Mouse (Mus musculus): Measurements from ENCODE around the gene Zfp654. TPM values are rescaled to one million over a fixed set of nuclear protein-coding genes. Genes with fewer than 3 reads are reported as not detected.

Gene Zfp654
- polyA plus RNA-seq (2014; fragmentation: Nextera tagmentation; extraction: Ambion mirVana) = 7.3 and 7.8 TPM in 2 replicates

GRCm38 (mm10) chr16:64851563-64852362 lies at the start of gene Zfp654, which contains the start of gene Cggbp1:
Gene Zfp654 (minus strand): TSS chr16:64851652.
Gene Cggbp1 (plus strand): TSS chr16:64851996.
- WGBS = 1% methylated on average over 74 of the region's 85 CpGs
- Histone ChIP-seq H3K4me2 (peak within 1 kb of the TSS; percentile 84), H3K4me1 (replicated peaks; ENCODE audit: control insufficient read depth, insufficient read depth, low read length) (peaks cover 7% of the 10 kb centered on the region), H3K9ac (ENCODE audit: low read depth, low read length) (peak within 1 kb of the TSS; percentile 92), H3K9me3 (ENCODE audit: control insufficient read depth, low read length) (no peaks in the 10 kb centered on the region), H3K36me3 (ENCODE audit: control insufficient read depth, insufficient read depth, low read length) (peaks cover 12% of the 10 kb centered on the region), H3K27me3 (replicated peaks; ENCODE audit: control insufficient read depth, insufficient read depth, low read length) (no peaks in the 10 kb centered on the region), H3K4me3 (ENCODE audit: low read depth, low read length) (peak within 1 kb of the TSS; percentile 95), H3K27ac (ENCODE audit: low read depth, low read length) (peak within 1 kb of the TSS; percentile 96)
- ATAC-seq (replicated peaks; ENCODE audit: low FRiP score) = peak; percentile 99
- DNase-seq (ENCODE audit: low spot score) = peak; percentile 100

GRCm38 (mm10) chr16:64899084-64899483 lies 47.6 kb upstream of the Zfp654 start:
- ATAC-seq (replicated peaks; ENCODE audit: low FRiP score) (no peak), DNase-seq (ENCODE audit: low spot score) (no peak)
- Histone ChIP-seq H3K9me3 (ENCODE audit: control insufficient read depth, low read length) (no peaks in the 10 kb centered on the region), H3K9ac (ENCODE audit: low read depth, low read length) (no peak overlapping the region), H3K27ac (ENCODE audit: low read depth, low read length) (no peak overlapping the region), H3K4me3 (ENCODE audit: low read depth, low read length) (no peak overlapping the region), H3K27me3 (replicated peaks; ENCODE audit: control insufficient read depth, insufficient read depth, low read length) (no peaks in the 10 kb centered on the region), H3K36me3 (ENCODE audit: control insufficient read depth, insufficient read depth, low read length) (no peaks in the 10 kb centered on the region), H3K4me2 (no peak overlapping the region), H3K4me1 (replicated peaks; ENCODE audit: control insufficient read depth, insufficient read depth, low read length) (no peaks in the 10 kb centered on the region)
- 73% methylated on average over 2 of the region's 2 CpGs for WGBS

GRCm38 (mm10) chr16:64889496-64889895 lies 38.0 kb upstream of the Zfp654 start:
- H3K4me1 ChIP-seq (replicated peaks; ENCODE audit: control insufficient read depth, insufficient read depth, low read length) = no peaks in the 10 kb centered on the region

DNA sequence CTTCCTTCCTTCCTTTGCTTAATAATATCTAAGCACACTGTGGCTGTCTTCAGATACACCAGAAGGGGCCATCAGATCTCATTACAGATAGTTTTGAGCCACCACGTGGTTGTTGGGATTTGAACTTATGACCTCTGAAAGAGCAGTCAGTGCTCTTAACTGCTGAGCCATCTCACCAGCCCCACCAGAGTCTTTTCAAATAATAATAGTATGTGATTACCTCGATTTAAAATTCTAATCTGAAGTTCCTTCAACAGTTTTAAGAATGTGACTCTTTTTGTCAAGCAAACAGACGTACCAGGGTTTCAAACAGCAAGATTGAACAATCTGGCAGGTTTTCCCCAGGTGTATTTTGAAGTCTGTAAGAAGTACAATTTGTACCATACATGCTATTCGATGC lies 34.1 kb upstream of the Zfp654 start:
- no peak overlapping the region for H3K4me3 ChIP-seq (ENCODE audit: low read depth, low read length)
- WGBS = 53% methylated on average over 4 of the region's 4 CpGs

More at GRCm38 (mm10) chr16:64889496-64889895, 38.0 kb upstream of the Zfp654 start:
- WGBS = 90% methylated on average over 3 of the region's 3 CpGs
- no peaks in the 10 kb centered on the region for H3K36me3 ChIP-seq (ENCODE audit: control insufficient read depth, insufficient read depth, low read length)
- H3K9ac ChIP-seq (ENCODE audit: low read depth, low read length) = no peak overlapping the region
- DNase-seq (ENCODE audit: low spot score) = no peak
- no peak overlapping the region for H3K4me2 ChIP-seq
- H3K4me3 ChIP-seq (ENCODE audit: low read depth, low read length) = no peak overlapping the region
- H3K9me3 ChIP-seq (ENCODE audit: control insufficient read depth, low read length) = no peaks in the 10 kb centered on the region
- no peaks in the 10 kb centered on the region for H3K27me3 ChIP-seq (replicated peaks; ENCODE audit: control insufficient read depth, insufficient read depth, low read length)
- no peak for ATAC-seq (replicated peaks; ENCODE audit: low FRiP score)
- H3K27ac ChIP-seq (ENCODE audit: low read depth, low read length) = no peak overlapping the region

DNA sequence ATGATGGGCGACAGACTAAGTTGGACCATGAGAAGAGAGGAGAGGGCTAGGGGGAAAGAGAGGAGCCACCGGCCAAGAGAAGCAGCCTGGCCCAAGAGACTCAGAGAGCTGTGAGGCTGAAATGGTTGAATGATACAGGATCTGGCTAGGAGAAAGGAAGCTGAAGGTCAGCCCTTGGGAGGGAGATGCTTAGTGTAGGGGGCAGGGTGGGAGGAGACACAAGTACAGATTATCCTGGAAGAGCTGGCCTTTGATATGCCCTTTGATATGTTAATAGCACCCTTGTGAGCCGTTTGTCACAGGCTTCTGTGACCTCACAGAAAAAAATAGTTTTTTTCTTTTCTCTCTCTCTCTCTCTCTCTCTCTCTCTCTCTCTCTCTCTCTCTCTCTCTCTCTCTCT lies 33.7 kb upstream of the Zfp654 start:
- no peak overlapping the region for H3K4me2 ChIP-seq
- H3K4me1 ChIP-seq (replicated peaks; ENCODE audit: control insufficient read depth, insufficient read depth, low read length) = 0 out of 2 replicates have a peak, but pooled peaks cover 2% of the 10 kb centered on the region
- H3K36me3 ChIP-seq (ENCODE audit: control insufficient read depth, insufficient read depth, low read length) = no peaks in the 10 kb centered on the region
- H3K9ac ChIP-seq (ENCODE audit: low read depth, low read length) = no peak overlapping the region
- 39% methylated on average over 3 of the region's 3 CpGs for WGBS
- H3K27me3 ChIP-seq (replicated peaks; ENCODE audit: control insufficient read depth, insufficient read depth, low read length) = no peaks in the 10 kb centered on the region
- H3K27ac ChIP-seq (ENCODE audit: low read depth, low read length) = no peak overlapping the region; the same call in 1 of the 2 replicates
- ATAC-seq (replicated peaks; ENCODE audit: low FRiP score) = no peak
- no peaks in the 10 kb centered on the region for H3K9me3 ChIP-seq (ENCODE audit: control insufficient read depth, low read length)
- no peak for DNase-seq (ENCODE audit: low spot score)
- no peak overlapping the region for H3K4me3 ChIP-seq (ENCODE audit: low read depth, low read length)

More for the DNA sequence above, 34.1 kb upstream of the Zfp654 start:
- Histone ChIP-seq H3K27ac (ENCODE audit: low read depth, low read length) (no peak overlapping the region), H3K9ac (ENCODE audit: low read depth, low read length) (no peak overlapping the region), H3K9me3 (ENCODE audit: control insufficient read depth, low read length) (no peaks in the 10 kb centered on the region), H3K27me3 (replicated peaks; ENCODE audit: control insufficient read depth, insufficient read depth, low read length) (no peaks in the 10 kb centered on the region), H3K4me1 (replicated peaks; ENCODE audit: control insufficient read depth, insufficient read depth, low read length) (0 out of 2 replicates have a peak, but pooled peaks cover 2% of the 10 kb centered on the region), H3K4me2 (no peak overlapping the region), H3K36me3 (ENCODE audit: control insufficient read depth, insufficient read depth, low read length) (no peaks in the 10 kb centered on the region)
- ATAC-seq (replicated peaks; ENCODE audit: low FRiP score) (no peak), DNase-seq (ENCODE audit: low spot score) (no peak)

GRCm38 (mm10) chr16:64884420-64884838 lies 33.0 kb upstream of the Zfp654 start:
- Histone ChIP-seq H3K27ac (ENCODE audit: low read depth, low read length) (no peak overlapping the region), H3K36me3 (ENCODE audit: control insufficient read depth, insufficient read depth, low read length) (no peaks in the 10 kb centered on the region), H3K9ac (ENCODE audit: low read depth, low read length) (no peak overlapping the region), H3K27me3 (replicated peaks; ENCODE audit: control insufficient read depth, insufficient read depth, low read length) (no peaks in the 10 kb centered on the region), H3K4me1 (replicated peaks; ENCODE audit: control insufficient read depth, insufficient read depth, low read length) (0 out of 2 replicates have a peak, but pooled peaks cover 2% of the 10 kb centered on the region), H3K9me3 (ENCODE audit: control insufficient read depth, low read length) (no peaks in the 10 kb centered on the region), H3K4me2 (no peak overlapping the region), H3K4me3 (ENCODE audit: low read depth, low read length) (no peak overlapping the region)
- 18% methylated on average over 3 of the region's 3 CpGs for WGBS
- peak; percentile 45; the same call in 1 of the 2 replicates for ATAC-seq (replicated peaks; ENCODE audit: low FRiP score)
- DNase-seq (ENCODE audit: low spot score) = no peak

GRCm38 (mm10) chr16:64883896-64884295 lies 32.4 kb upstream of the Zfp654 start:
- H3K4me2 ChIP-seq = no peak overlapping the region
- no peak overlapping the region for H3K9ac ChIP-seq (ENCODE audit: low read depth, low read length)
- no peaks in the 10 kb centered on the region for H3K9me3 ChIP-seq (ENCODE audit: control insufficient read depth, low read length)
- no peak overlapping the region for H3K4me3 ChIP-seq (ENCODE audit: low read depth, low read length)
- H3K27me3 ChIP-seq (replicated peaks; ENCODE audit: control insufficient read depth, insufficient read depth, low read length) = no peaks in the 10 kb centered on the region
- no peak for DNase-seq (ENCODE audit: low spot score)
- no peaks in the 10 kb centered on the region for H3K36me3 ChIP-seq (ENCODE audit: control insufficient read depth, insufficient read depth, low read length)
- 40% methylated on average over 5 of the region's 5 CpGs for WGBS
- H3K4me1 ChIP-seq (replicated peaks; ENCODE audit: control insufficient read depth, insufficient read depth, low read length) = 0 out of 2 replicates have a peak, but pooled peaks cover 2% of the 10 kb centered on the region
- no peak for ATAC-seq (replicated peaks; ENCODE audit: low FRiP score)
- H3K27ac ChIP-seq (ENCODE audit: low read depth, low read length) = no peak overlapping the region

DNA sequence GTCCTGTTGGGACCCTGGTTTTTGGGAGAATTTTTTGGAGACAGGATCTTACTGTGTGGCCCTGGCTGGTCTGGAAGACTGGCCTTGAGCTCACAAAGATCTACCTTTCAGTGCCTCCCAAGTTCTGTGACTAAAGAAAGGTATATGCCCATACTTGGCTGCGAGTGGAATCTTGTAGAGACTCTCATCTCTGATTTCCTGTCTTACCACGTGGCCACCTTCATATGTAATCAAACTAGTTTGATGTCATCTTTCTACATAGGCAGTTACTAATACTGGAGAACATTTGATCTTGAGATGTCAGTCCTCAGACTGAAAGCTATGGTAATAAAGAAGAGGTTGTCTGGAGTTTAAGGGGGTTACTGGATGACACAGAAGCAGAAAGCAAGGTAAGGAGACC lies 30.0 kb upstream of the Zfp654 start:
- DNase-seq (ENCODE audit: low spot score) = no peak
- H3K4me3 ChIP-seq (ENCODE audit: low read depth, low read length) = no peak overlapping the region
- 70% methylated on average over 2 of the region's 2 CpGs for WGBS
- no peak overlapping the region for H3K4me2 ChIP-seq
- ATAC-seq (replicated peaks; ENCODE audit: low FRiP score) = no peak
- H3K9ac ChIP-seq (ENCODE audit: low read depth, low read length) = no peak overlapping the region
- no peaks in the 10 kb centered on the region for H3K9me3 ChIP-seq (ENCODE audit: control insufficient read depth, low read length)
- no peak overlapping the region for H3K27ac ChIP-seq (ENCODE audit: low read depth, low read length)
- H3K27me3 ChIP-seq (replicated peaks; ENCODE audit: control insufficient read depth, insufficient read depth, low read length) = no peaks in the 10 kb centered on the region
- H3K4me1 ChIP-seq (replicated peaks; ENCODE audit: control insufficient read depth, insufficient read depth, low read length) = 0 out of 2 replicates have a peak, but pooled peaks cover 2% of the 10 kb centered on the region
- no peaks in the 10 kb centered on the region for H3K36me3 ChIP-seq (ENCODE audit: control insufficient read depth, insufficient read depth, low read length)

All from liver, embryonic 11.5 days (tissue).